7 mouse cellular contexts compared by ENCODE assay signal in the genomic region with DNA sequence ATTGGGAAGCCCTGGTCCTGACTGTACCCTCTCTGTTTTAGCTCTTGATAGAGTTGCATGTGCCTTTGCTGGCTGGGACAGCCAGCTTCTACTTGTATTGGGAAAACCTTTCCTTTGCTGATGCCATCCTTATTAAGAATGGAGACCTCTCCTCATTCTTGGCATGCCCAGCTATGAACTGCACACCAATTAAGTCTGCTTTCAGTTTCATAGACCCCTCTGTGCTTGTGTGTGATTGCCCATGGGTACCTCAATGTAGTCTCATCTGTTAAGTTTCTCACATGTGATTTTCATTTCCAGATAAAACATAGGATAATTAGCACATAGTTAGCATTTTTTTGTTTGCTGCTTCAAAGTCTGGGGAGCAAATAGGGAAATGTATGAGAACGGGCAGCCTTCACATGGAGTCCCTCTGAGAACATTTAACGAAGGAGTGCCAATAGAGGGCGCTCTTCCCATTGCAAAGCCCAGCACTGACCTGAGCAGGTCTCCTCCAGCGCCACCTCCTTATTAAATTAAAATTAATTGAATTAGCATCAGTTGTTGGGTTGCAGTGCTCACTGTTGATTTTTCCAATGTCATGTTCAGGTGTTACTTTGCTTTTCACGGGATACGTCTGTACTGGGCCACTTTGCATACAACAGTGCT.
DNase-seq lines count a peak whose midpoint lies in the region; ATAC-seq lines count a peak whose summit lies in the region.

No protein-coding gene starts in this region.

- H3K27ac ChIP-seq in intestine, embryonic 16.5 days (ENCODE audit: low read length), result no peak overlapping the region
- H3K27ac ChIP-seq in midbrain, embryonic 11.5 days (ENCODE audit: low read depth, low read length), result no peak overlapping the region

- peak; percentile 80 for ATAC-seq in intestine, embryonic 16.5 days
- ATAC-seq in midbrain, embryonic 11.5 days (ENCODE audit: low FRiP score), result peak; percentile 87

- no peak overlapping the region for H3K4me2 ChIP-seq in intestine, embryonic 16.5 days (ENCODE audit: low read depth, low read length)
- no peak overlapping the region for H3K4me2 ChIP-seq in midbrain, embryonic 11.5 days

- H3K4me3 ChIP-seq in intestine, embryonic 16.5 days (ENCODE audit: low read length), result no peak overlapping the region
- no peak overlapping the region for H3K4me3 ChIP-seq in midbrain, embryonic 11.5 days (ENCODE audit: low read depth, low read length)

- DNase-seq in adipocyte (ENCODE audit: low spot score), result peak; percentile 86
- DNase-seq in cerebellum, postnatal 25 days, result peak; percentile 57 to 79
- DNase-seq in gastrocnemius, postnatal 14 days, result peak; percentile 56
- DNase-seq in left cerebral cortex, postnatal 25 days (ENCODE audit: low spot score in 2 of 2), result peak; percentile 71 to 74
- DNase-seq in midbrain, embryonic 11.5 days (ENCODE audit: low spot score, missing footprints), result peak; percentile 94
- DNase-seq in right cerebral cortex, postnatal 25 days, result peak; percentile 27

- no peaks in the 10 kb centered on the region for H3K9me3 ChIP-seq in intestine, embryonic 16.5 days (ENCODE audit: control insufficient read depth, low read length)
- no peaks in the 10 kb centered on the region for H3K9me3 ChIP-seq in midbrain, embryonic 11.5 days (ENCODE audit: control insufficient read depth, low read length)

- no peaks in the 10 kb centered on the region for H3K36me3 ChIP-seq in intestine, embryonic 16.5 days (ENCODE audit: control insufficient read depth, insufficient read depth, low read length)
- no peaks in the 10 kb centered on the region for H3K36me3 ChIP-seq in midbrain, embryonic 11.5 days (ENCODE audit: control insufficient read depth, insufficient read depth, low read length)

- no peaks in the 10 kb centered on the region for H3K4me1 ChIP-seq in intestine, embryonic 16.5 days (ENCODE audit: control insufficient read depth, insufficient read depth, low read length)
- no peaks in the 10 kb centered on the region for H3K4me1 ChIP-seq in midbrain, embryonic 11.5 days (ENCODE audit: control insufficient read depth, insufficient read depth, low read length)

- H3K27me3 ChIP-seq in intestine, embryonic 16.5 days (replicated peaks; ENCODE audit: control insufficient read depth, insufficient read depth, low read length), result no peaks in the 10 kb centered on the region
- no peaks in the 10 kb centered on the region for H3K27me3 ChIP-seq in midbrain, embryonic 11.5 days (ENCODE audit: control insufficient read depth, insufficient read depth, low read length)

- no peak overlapping the region for H3K9ac ChIP-seq in intestine, embryonic 16.5 days (ENCODE audit: low read depth, low read length)
- no peak overlapping the region for H3K9ac ChIP-seq in midbrain, embryonic 11.5 days (ENCODE audit: low read length)

- intact Hi-C loops in gastrocnemius, postnatal 14 days (cut with DNase I; ENCODE audit: low total_unique reads), result loop anchor here (5.0 kb wide), 1 partner anchor 241 kb away; no protein-coding TSS in a partner anchor
- intact Hi-C loops in left cerebral cortex, postnatal 25 days (cut with DNase I), result loop anchor here (1.0 to 5.0 kb wide), 2 partner anchors 126 to 242 kb away; partner anchors contain the start of gene Stim2

- WGBS in intestine, embryonic 16.5 days, result 29% methylated on average over 6 of the region's 6 CpGs
- WGBS in midbrain, embryonic 11.5 days, result 29% methylated on average over 6 of the region's 6 CpGs

Comparison
In these comparisons a context has a peak if more than half of its experiments do, and no peak if none do; other contexts are left out.
1. DNase-seq: peak in every context shown above with its lines; median percentile 94 in midbrain, embryonic 11.5 days; 86 in adipocyte; 72 in left cerebral cortex, postnatal 25 days; 68 in cerebellum, postnatal 25 days; 56 in gastrocnemius, postnatal 14 days; 27 in right cerebral cortex, postnatal 25 days.